Mouse (Mus musculus) hindbrain, embryonic 15.5 days (tissue): ENCODE measurements around the gene Urm1. TPM values are rescaled to one million over a fixed set of nuclear protein-coding genes. Genes with fewer than 3 reads are reported as not detected.

Source experiments
- ATAC-seq: fragments of 200-750 bp; cut with Nextera tagmentation; 2 replicates; pipeline ENCODE4 v1.8.0; 2017; ENCODE audit warnings: low read depth, moderate number of reproducible peaks, moderate TSS enrichment; ENCODE audit not compliant: low FRiP score
- H3K27ac ChIP-seq: fragments of 300-500 bp; sonication (generic); replicated peaks from 2 replicates; pipeline ENCODE4 v1.5.1; 2015; ENCODE audit warnings: mild to moderate bottlenecking, inconsistent platforms
- H3K27me3 ChIP-seq: fragments of 300-500 bp; sonication (generic); 2 replicates; pipeline ENCODE4 v1.6.1; 2015; ENCODE audit warnings: control low read depth, inconsistent platforms
- H3K36me3 ChIP-seq: fragments of 300-500 bp; sonication (generic); 2 replicates; pipeline ENCODE4 v1.6.1; 2015; ENCODE audit warnings: control low read depth, inconsistent platforms
- H3K4me1 ChIP-seq: fragments of 300-500 bp; sonication (generic); replicated peaks from 2 replicates; pipeline ENCODE4 v1.6.1; 2015; ENCODE audit warnings: control low read depth, inconsistent platforms
- H3K4me2 ChIP-seq: fragments of 300-500 bp; sonication (generic); 2 replicates; pipeline ENCODE4 v1.6.1; 2015; ENCODE audit warnings: moderate library complexity, mild to moderate bottlenecking, inconsistent platforms
- H3K4me3 ChIP-seq: fragments of 300-500 bp; sonication (generic); 2 replicates; pipeline ENCODE4 v1.5.1; 2015; ENCODE audit warnings: mild to moderate bottlenecking, inconsistent platforms
- H3K9ac ChIP-seq: fragments of 300-500 bp; sonication (generic); 2 replicates; pipeline ENCODE4 v1.6.1; 2015; ENCODE audit warnings: inconsistent platforms
- H3K9me3 ChIP-seq: fragments of 300-500 bp; sonication (generic); 2 replicates; pipeline ENCODE4 v1.6.1; 2016; ENCODE audit warnings: control low read depth, inconsistent platforms
- WGBS: fragments of 180-500 bp; shearing (Covaris S2); methylation state at CpG from one replicate; pipeline ENCODE4 v1.1.7; 2015; 5-methylcytosine and 5-hydroxymethylcytosine counted together
- polyA plus RNA-seq: library from polyadenylated mRNA; unstranded; fragments of >200 nt; fragmentation: Nextera tagmentation; extraction: Ambion mirVana; gene quantifications from 2 replicates; pipeline ENCODE4 v1.2.1, GENCODE M21; 2015

The Urm1 gene
- polyA plus RNA-seq, 1 experiment from 2014 or later, result 25.8 TPM

DNA sequence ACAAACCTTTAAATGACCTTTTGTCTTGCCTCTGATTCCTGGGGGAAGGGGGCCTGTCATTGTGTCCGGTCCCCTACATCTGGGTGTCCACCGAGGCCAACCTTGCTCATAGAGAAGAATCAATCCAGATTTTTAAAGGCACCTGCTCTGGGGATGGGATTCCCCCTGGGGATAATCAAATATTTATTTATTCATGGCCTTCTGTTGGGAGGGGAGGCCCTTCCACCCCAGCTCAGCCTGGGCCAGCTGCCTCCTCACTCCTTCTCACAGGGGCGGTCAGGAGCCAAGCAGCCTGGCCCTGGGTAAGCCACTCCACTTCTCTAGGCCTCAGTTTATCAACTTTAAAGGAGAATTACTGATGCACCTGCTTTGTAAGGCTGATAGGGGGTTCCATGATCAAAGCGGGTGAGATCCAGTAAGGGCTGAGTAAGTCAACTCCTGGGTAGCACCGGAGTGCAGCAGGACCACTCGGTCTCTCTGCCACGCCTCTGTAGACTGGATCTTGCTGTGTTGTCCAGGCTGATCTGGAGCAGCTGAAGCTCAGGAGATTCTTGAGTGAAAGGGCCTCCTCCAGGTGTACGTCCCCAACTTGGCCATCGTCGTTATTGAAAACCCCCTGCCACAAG is 35.8 kb downstream of the Urm1 start:
- peaks cover 16% of the 10 kb centered on the region for H3K4me1 ChIP-seq

DNA sequence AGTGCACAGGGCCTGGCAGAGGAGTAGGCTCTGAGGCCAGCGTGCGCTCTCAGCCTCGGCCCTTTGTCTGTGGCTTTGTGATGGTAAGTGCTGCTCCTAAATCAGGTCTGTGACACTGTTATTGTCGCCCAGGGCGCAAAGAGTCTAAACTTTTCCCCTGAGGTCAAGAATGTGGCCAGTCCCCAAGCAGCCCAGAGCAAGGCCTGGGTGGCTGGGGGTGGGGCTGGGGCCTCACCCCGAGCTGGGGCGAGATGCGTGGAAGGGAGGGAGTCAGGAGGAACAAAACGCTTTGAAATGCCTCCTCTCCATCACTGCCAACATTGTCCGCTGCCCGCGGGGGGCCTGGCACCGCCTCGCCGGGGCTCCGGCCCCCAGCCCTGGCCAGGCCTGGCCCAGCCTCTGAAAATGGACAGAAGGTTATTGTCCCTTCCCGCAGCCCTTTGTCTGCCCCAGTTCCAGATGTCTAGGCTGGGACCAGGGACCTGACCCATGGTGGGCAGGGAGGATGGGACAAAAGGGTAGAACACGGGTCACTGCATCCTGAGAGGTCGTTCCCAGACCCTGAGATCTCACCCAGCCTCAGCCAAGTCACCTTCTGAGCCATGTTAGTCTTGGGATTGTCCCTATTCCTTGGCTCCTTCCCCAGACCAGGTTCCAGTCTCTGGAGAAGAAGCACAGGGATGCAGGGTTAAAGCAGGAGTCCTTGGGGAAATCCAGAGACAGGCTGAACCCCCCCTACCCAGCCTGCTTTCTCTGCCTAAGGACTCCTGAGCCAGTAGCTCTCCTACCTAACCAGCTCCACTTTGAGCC is 36.8 kb downstream of the Urm1 start:
- Histone ChIP-seq H3K36me3 (no peaks in the 10 kb centered on the region), H3K9me3 (no peaks in the 10 kb centered on the region), H3K27me3 (no peaks in the 10 kb centered on the region), H3K4me3 (no peak overlapping the region), H3K27ac (no peak overlapping the region), H3K4me2 (no peak overlapping the region), H3K4me1 (peaks cover 16% of the 10 kb centered on the region), H3K9ac (0 out of 2 replicates have a peak overlapping the region, but pooled peaks have one; percentile 14)
- 9% methylated on average over 19 of the region's 19 CpGs for WGBS
- ATAC-seq, result 0 out of 2 replicates have a peak, but pooled peaks have one; percentile 12

More for the DNA sequence above, 35.8 kb downstream of the Urm1 start:
- H3K9me3 ChIP-seq, result no peaks in the 10 kb centered on the region
- no peak overlapping the region for H3K4me3 ChIP-seq
- no peak overlapping the region for H3K9ac ChIP-seq
- H3K36me3 ChIP-seq, result no peaks in the 10 kb centered on the region
- no peak overlapping the region for H3K27ac ChIP-seq
- no peak for ATAC-seq
- H3K27me3 ChIP-seq, result no peaks in the 10 kb centered on the region
- no peak overlapping the region for H3K4me2 ChIP-seq
- 29% methylated on average over 10 of the region's 10 CpGs for WGBS

DNA sequence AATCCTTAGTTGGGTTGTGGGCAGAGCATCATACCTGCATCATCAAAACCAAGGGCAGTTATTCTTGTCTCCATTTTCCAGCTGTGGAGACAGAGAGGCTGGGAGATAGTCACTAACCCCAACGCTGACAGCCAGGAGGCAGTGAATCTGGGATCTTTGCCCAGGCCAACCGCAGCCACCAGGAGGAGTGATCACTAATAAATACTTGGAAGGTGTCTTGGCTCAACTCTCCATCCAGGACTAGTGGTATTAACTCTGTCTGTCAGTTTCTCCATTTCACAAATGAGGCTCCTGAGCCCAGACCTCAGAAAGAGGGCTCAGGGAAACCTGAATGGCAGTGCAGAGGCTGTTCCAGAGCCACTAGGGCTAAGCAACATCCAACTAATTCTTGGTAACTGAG is 37.5 kb downstream of the Urm1 start:
- no peak overlapping the region for H3K4me3 ChIP-seq
- WGBS, result 24% methylated on average over 2 of the region's 2 CpGs
- ATAC-seq, result no peak
- H3K4me2 ChIP-seq, result no peak overlapping the region
- H3K4me1 ChIP-seq, result peaks cover 16% of the 10 kb centered on the region
- H3K36me3 ChIP-seq, result no peaks in the 10 kb centered on the region
- no peaks in the 10 kb centered on the region for H3K27me3 ChIP-seq
- no peak overlapping the region for H3K9ac ChIP-seq
- H3K9me3 ChIP-seq, result no peaks in the 10 kb centered on the region
- no peak overlapping the region for H3K27ac ChIP-seq

DNA sequence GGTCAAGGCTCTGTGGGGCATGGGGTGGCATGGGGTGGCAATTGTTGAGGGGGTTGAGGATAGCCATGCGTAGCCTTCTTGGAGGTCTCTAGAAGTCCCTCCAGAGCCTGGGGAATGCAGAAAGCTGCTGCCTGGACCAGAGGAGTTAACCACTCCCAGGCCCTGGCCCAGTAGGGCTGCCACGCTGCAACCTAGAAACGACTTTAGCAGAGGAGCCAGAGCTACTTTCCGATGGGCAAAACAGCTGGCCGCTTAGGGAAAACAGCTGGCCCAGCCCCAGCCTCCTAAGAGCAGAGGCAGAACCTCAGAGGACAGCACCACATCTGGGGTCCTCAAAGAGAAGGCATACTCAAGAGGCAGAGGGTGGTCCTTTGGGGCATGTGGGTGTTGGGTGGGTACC is 38.1 kb downstream of the Urm1 start:
- H3K27ac ChIP-seq, result no peak overlapping the region
- no peaks in the 10 kb centered on the region for H3K36me3 ChIP-seq
- no peak for ATAC-seq
- no peak overlapping the region for H3K4me2 ChIP-seq
- H3K9me3 ChIP-seq, result no peaks in the 10 kb centered on the region
- 56% methylated on average over 5 of the region's 5 CpGs for WGBS
- no peaks in the 10 kb centered on the region for H3K27me3 ChIP-seq
- H3K4me3 ChIP-seq, result no peak overlapping the region
- H3K9ac ChIP-seq, result no peak overlapping the region
- peaks cover 16% of the 10 kb centered on the region for H3K4me1 ChIP-seq

DNA sequence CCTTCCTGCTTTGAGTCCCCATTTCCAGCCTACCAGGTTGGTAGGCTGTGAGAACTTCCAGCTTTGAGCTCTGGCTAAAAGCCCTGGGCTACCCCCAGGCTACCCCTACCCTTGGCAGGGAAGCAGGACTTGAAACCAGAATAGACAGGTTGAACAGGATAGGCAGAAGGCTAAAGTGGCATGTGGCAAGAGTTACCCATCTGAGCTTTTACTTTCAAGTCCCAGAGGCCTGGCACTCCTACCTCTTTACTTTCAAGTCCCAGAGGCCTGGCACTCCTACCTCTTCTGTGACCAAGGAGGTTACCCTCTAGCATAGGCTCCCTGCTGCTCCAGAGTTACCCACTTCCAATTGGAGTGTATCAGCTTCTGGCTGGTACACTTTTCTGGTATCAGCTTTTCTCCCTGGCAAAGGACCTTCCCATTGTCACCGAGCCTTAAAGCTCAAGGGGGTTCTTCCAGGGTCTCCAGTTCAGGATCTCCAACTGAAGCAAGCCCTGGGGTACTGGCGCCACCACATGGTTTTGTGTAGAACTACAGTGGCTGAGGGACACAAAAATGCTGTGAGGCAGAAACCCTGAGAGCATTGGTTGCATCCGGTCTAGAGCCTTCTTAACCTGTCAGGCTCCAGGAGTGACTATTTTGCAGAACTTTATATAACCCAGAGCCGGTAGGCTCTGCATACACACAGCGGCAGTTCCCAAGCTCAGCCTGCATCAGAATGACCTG is 39.0 kb downstream of the Urm1 start:
- H3K9ac ChIP-seq, result no peak overlapping the region
- H3K27ac ChIP-seq, result no peak overlapping the region
- H3K27me3 ChIP-seq, result no peaks in the 10 kb centered on the region
- ATAC-seq, result no peak
- no peak overlapping the region for H3K4me2 ChIP-seq
- H3K4me3 ChIP-seq, result no peak overlapping the region
- no peaks in the 10 kb centered on the region for H3K9me3 ChIP-seq
- no peaks in the 10 kb centered on the region for H3K36me3 ChIP-seq
- 7% methylated on average over 5 of the region's 5 CpGs for WGBS
- peaks cover 16% of the 10 kb centered on the region for H3K4me1 ChIP-seq

DNA sequence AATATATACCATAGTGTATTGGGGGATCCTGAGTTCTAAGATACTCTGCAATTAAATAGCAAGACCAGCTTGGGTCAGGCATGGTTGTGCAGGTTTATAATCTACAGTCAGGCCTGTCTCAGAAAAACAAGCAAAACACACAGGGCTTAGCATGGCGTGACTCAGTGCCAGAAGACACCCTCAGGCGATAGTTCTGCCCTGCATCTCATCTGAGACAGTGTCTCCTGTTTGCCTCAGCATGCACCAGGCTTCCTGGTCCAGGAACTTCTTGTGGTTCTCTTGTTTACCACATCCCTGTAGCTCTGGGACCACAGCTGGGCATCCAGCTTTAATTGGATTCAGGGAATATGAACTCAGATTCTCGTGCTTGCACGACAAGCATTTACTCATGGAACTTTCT is 45.2 kb downstream of the Urm1 start:
- H3K9ac ChIP-seq, result no peak overlapping the region
- no peak overlapping the region for H3K27ac ChIP-seq
- WGBS, result 90% methylated on average over 4 of the region's 4 CpGs
- H3K4me3 ChIP-seq, result no peak overlapping the region
- no peaks in the 10 kb centered on the region for H3K36me3 ChIP-seq
- H3K4me2 ChIP-seq, result no peak overlapping the region
- no peak for ATAC-seq
- peaks cover 11% of the 10 kb centered on the region for H3K4me1 ChIP-seq
- H3K27me3 ChIP-seq, result no peaks in the 10 kb centered on the region
- H3K9me3 ChIP-seq, result no peaks in the 10 kb centered on the region

DNA sequence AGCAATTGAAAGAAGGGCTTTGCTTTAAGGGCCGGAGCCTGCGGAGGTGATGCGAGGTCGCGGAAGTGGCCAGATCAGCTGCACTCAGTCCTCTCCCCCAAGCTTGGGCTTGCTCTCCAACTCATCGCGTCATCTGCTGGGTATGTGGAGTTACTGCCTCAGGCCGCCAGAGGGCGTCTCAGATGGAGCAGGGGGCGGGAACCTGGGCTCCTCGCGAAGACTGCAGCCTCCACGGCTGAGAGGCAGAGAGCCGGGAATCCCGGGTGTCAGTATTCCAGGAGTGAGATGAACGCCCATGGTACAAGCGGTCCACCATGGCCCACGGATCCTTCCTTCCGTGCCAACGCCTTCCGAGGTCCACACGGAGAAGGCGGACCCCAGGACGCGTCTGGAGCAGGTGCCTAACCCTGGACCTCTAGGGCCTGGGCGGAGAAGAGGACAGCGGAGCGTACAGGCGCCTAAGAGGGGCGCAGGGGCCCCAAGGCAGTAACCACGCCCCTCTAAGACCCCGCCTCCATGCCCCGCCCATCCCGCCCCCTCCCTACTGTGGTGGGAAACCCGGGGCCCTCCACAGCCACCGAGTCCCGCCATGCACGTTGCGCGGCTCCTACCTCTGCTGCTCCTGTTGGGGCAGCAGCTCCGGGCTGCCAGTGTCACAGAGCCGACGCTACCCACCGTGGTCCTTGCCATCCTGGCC is 49.2 kb downstream of the Urm1 start, which contains the start of gene Cercam:
Gene Cercam, plus strand, starts transcription at position 216 of the 697 bp plus-strand sequence.
- peak; percentile 92 for ATAC-seq
- H3K27me3 ChIP-seq, result no peaks in the 10 kb centered on the region
- no peaks in the 10 kb centered on the region for H3K36me3 ChIP-seq
- H3K4me3 ChIP-seq, result peak within 1 kb of the TSS; percentile 46
- under 1% methylated on average over 35 of the region's 44 CpGs for WGBS
- H3K4me1 ChIP-seq, result peaks cover 18% of the 10 kb centered on the region
- peak within 1 kb of the TSS; percentile 74 for H3K4me2 ChIP-seq
- no peaks in the 10 kb centered on the region for H3K9me3 ChIP-seq
- peak within 1 kb of the TSS; percentile 81 for H3K27ac ChIP-seq
- peak within 1 kb of the TSS; percentile 48 for H3K9ac ChIP-seq

DNA sequence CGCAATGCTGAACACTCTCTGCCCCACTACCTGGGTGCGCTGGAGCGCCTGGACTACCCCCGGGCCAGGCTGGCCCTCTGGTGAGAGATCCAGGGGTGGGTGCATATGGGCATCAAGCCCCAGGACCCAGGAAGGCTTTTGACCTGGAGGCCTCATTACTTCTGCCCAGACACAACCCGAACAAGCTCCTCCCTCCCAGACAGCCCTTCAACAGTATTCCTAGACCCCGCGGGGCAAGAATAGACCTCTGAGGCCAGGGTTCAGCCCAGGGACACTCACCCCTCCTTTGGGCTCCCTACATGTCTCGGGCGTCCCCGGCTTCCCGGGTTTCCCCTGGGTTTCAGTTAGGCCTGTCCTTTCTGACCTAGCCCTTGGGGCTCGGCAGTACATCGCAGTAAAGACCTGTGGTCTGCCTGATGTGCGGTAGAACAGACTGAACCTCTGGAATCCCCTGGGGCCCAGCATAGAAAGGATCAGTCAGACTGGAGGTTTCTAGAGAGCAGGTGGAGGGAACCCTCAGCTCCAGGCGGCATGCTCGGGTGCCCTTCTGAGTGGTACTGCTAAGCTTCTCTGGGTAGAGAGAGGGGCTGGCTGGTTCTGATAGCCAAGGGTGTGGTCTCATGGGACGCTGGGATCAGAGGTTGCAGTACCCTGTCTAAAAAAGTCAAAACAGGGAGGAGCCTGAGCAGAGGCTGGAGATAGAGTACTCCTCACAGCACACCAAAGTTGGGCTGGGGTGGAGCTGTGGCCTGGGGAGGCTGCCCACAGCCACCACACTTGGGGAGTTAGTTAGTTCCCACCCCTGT is 50.0 kb downstream of the Urm1 start:
- Histone ChIP-seq H3K27ac (peak overlapping the region; percentile 81), H3K9me3 (no peaks in the 10 kb centered on the region), H3K4me1 (peaks cover 18% of the 10 kb centered on the region), H3K4me2 (peak overlapping the region; percentile 74), H3K36me3 (no peaks in the 10 kb centered on the region), H3K27me3 (no peaks in the 10 kb centered on the region), H3K9ac (peak overlapping the region; percentile 48), H3K4me3 (peak overlapping the region; percentile 46)
- WGBS, result 2% methylated on average over 17 of the region's 17 CpGs
- ATAC-seq, result peak; percentile 25; the same call in 1 of the 2 replicates

DNA sequence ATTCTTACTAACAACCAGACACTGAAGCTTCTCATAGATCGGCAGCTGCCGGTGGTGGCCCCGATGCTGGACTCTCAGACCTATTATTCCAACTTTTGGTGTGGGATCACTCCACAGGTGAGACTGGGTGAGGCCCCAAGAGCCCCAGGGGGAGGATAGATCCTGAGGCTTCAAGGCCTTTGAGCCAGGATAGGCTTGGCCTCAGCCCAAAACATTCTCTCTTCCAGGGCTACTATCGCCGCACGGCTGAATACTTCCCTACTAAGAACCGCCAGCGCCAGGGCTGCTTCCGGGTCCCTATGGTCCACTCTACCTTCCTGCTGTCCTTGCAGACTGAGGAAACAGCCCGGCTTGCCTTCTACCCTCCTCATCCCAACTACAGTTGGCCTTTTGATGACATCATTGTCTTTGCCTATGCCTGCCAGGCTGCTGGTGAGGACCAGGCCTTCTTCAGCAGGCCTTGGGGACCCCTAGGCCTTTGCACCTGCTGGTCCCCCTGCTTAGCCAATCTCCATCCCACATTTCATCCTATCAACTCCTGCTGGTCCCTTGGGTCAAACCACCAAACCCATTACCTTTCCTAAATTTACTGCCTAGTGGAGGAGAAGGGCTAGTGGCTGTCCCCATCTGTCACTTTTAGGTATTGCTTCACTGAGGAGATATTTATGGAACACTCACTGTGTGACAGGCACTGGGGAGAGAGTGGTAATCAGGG is 52.9 kb downstream of the Urm1 start:
- Histone ChIP-seq H3K4me1 (peaks cover 18% of the 10 kb centered on the region), H3K9me3 (no peaks in the 10 kb centered on the region), H3K27ac (no peak overlapping the region), H3K4me3 (no peak overlapping the region), H3K36me3 (0 out of 2 replicates have a peak, but pooled peaks cover 2% of the 10 kb centered on the region), H3K27me3 (no peaks in the 10 kb centered on the region), H3K4me2 (no peak overlapping the region), H3K9ac (no peak overlapping the region)
- WGBS, result 93% methylated on average over 10 of the region's 10 CpGs
- no peak for ATAC-seq

DNA sequence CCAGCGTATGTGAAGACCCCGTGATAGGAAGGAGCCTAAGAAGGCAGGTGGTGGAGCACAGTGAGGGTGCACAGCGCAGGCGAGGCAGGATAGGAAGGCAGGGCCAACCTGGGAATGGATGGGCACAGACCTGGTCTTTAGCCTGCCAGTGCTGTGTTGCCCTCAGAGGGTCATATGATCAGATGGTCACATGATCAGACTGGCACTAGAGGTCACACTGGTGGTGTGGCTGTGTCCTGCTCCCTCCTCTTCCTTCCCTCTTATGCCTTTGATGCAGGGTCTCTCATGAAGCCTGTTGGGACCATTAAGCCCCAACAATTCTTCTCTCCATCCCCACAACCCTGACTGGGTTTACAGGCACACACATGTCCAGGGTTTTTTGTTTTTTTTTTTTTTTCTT is 53.9 kb downstream of the Urm1 start:
- H3K9me3 ChIP-seq, result no peaks in the 10 kb centered on the region
- 91% methylated on average over 4 of the region's 4 CpGs for WGBS
- H3K27me3 ChIP-seq, result no peaks in the 10 kb centered on the region
- peaks cover 21% of the 10 kb centered on the region for H3K4me1 ChIP-seq
- no peak overlapping the region for H3K9ac ChIP-seq
- no peak overlapping the region for H3K4me2 ChIP-seq
- H3K27ac ChIP-seq, result no peak overlapping the region
- H3K4me3 ChIP-seq, result no peak overlapping the region
- no peak for ATAC-seq
- H3K36me3 ChIP-seq, result 0 out of 2 replicates have a peak, but pooled peaks cover 2% of the 10 kb centered on the region
